Mouse (Mus musculus) megakaryocyte, embryonic 14.5 days (primary cell): ENCODE data around the gene Lrp4.

ENCODE experiments used
- FLI1 ChIP-seq: IDR thresholded peaks from 2 replicates; pipeline ENCODE4 v1.6.1; 2012; ENCODE audit warnings: low read length, inconsistent platforms, mixed read lengths
- GATA1 ChIP-seq: IDR thresholded peaks from 3 replicates; pipeline ENCODE4 v1.6.1; 2012; ENCODE audit warnings: mixed read lengths, low read length, inconsistent platforms, borderline replicate concordance

- TF ChIP-seq GATA1, result no peak
- TF ChIP-seq FLI1, result no peak
These were observed 4.0 kb downstream of the Lrp4 start for GRCm38 (mm10) chr2:91461341-91461740.
